Mouse (Mus musculus) midbrain, embryonic 12.5 days (tissue): ENCODE data around the gene Abhd11. TPM values are rescaled to one million over a fixed set of nuclear protein-coding genes. Genes with fewer than 3 reads are reported as not detected.
A peak's percentile ranks its signal among the peaks of the same experiment; 100 is the strongest.

Source experiments
- ATAC-seq: fragments of 200-750 bp; cut with Nextera tagmentation; 2 replicates; pipeline ENCODE4 v1.8.0; 2017; ENCODE audit warnings: low read depth, moderate TSS enrichment, moderate library complexity; ENCODE audit not compliant: low FRiP score
- H3K27ac ChIP-seq: fragments of 300-500 bp; sonication (generic); replicated peaks from 2 replicates; pipeline ENCODE4 v1.5.1; 2016; ENCODE audit warnings: mild to moderate bottlenecking
- H3K27me3 ChIP-seq: fragments of 300-500 bp; sonication (generic); 2 replicates; pipeline ENCODE4 v1.6.1; 2016; ENCODE audit warnings: mild to moderate bottlenecking
- H3K36me3 ChIP-seq: fragments of 300-500 bp; sonication (generic); 2 replicates; pipeline ENCODE4 v1.6.1; 2016
- H3K4me1 ChIP-seq: fragments of 300-500 bp; sonication (generic); 2 replicates; pipeline ENCODE4 v1.6.1; 2016
- H3K4me2 ChIP-seq: fragments of 300-500 bp; sonication (generic); replicated peaks from 2 replicates; pipeline ENCODE4 v1.6.1; 2016; ENCODE audit warnings: mild to moderate bottlenecking, moderate library complexity
- H3K4me3 ChIP-seq: fragments of 300-500 bp; sonication (generic); 2 replicates; pipeline ENCODE4 v1.5.1; 2016; ENCODE audit warnings: mild to moderate bottlenecking
- H3K9ac ChIP-seq: fragments of 300-500 bp; sonication (generic); replicated peaks from 2 replicates; pipeline ENCODE4 v1.6.1; 2016; ENCODE audit warnings: mild to moderate bottlenecking, moderate library complexity
- H3K9me3 ChIP-seq: fragments of 300-500 bp; sonication (generic); 2 replicates; pipeline ENCODE4 v1.6.1; 2016; ENCODE audit warnings: mild to moderate bottlenecking
- WGBS: fragments of 180-500 bp; shearing (Covaris S2); methylation state at CpG from one replicate; pipeline ENCODE4 v1.1.7; 2016; 5-methylcytosine and 5-hydroxymethylcytosine counted together
- polyA plus RNA-seq: library from polyadenylated mRNA; unstranded; fragments of >200 nt; fragmentation: Nextera tagmentation; extraction: Ambion mirVana; gene quantifications from 2 replicates; pipeline ENCODE4 v1.2.1, GENCODE M21; 2016

The Abhd11 gene
- polyA plus RNA-seq, 1 experiment from 2014 or later, result 41.4 TPM

- WGBS, result 74% methylated on average over 7 of the region's 7 CpGs
Observed at GRCm38 (mm10) chr5:134974294-134974693, 34.7 kb upstream of the Abhd11 start.

GRCm38 (mm10) chr5:134974921-134975320 lies 34.0 kb upstream of the Abhd11 start:
- H3K27me3 ChIP-seq, result no peaks in the 10 kb centered on the region
- no peaks in the 10 kb centered on the region for H3K4me1 ChIP-seq
- no peak overlapping the region for H3K27ac ChIP-seq
- WGBS, result 50% methylated on average over 2 of the region's 2 CpGs
- H3K4me2 ChIP-seq, result no peak overlapping the region
- no peak overlapping the region for H3K9ac ChIP-seq
- ATAC-seq, result no peak
- no peaks in the 10 kb centered on the region for H3K9me3 ChIP-seq
- H3K4me3 ChIP-seq, result no peak overlapping the region
- no peaks in the 10 kb centered on the region for H3K36me3 ChIP-seq

More at GRCm38 (mm10) chr5:134974294-134974693, 34.7 kb upstream of the Abhd11 start:
- Histone ChIP-seq H3K9ac (no peak overlapping the region), H3K4me1 (no peaks in the 10 kb centered on the region), H3K4me2 (no peak overlapping the region), H3K4me3 (no peak overlapping the region), H3K9me3 (no peaks in the 10 kb centered on the region), H3K36me3 (no peaks in the 10 kb centered on the region), H3K27me3 (no peaks in the 10 kb centered on the region), H3K27ac (no peak overlapping the region)
- no peak for ATAC-seq

DNA sequence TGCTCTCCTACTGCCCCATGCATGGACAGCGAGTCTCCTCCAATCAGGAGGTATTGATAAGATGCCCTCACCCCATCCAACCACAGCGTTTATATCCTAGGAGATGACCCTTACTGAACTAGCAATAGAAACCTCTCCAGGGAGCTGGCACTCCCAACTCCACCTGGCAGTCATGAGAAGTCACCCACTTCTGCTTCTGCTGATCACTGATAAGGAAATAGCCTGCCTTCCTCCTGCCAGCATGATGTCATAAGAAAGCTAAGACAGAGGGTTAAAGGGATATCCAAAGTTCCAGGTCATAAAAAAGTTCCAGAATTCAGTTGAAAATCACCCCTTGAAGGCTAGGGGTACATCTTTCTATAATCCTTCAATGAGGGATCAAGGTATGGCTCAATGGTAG lies 32.8 kb upstream of the Abhd11 start:
- no peaks in the 10 kb centered on the region for H3K4me1 ChIP-seq
- no peaks in the 10 kb centered on the region for H3K36me3 ChIP-seq
- 88% methylated on average over 2 of the region's 2 CpGs for WGBS
- H3K27me3 ChIP-seq, result no peaks in the 10 kb centered on the region
- no peak overlapping the region for H3K4me3 ChIP-seq
- no peak overlapping the region for H3K27ac ChIP-seq
- no peaks in the 10 kb centered on the region for H3K9me3 ChIP-seq
- no peak overlapping the region for H3K9ac ChIP-seq
- ATAC-seq, result no peak
- H3K4me2 ChIP-seq, result no peak overlapping the region

DNA sequence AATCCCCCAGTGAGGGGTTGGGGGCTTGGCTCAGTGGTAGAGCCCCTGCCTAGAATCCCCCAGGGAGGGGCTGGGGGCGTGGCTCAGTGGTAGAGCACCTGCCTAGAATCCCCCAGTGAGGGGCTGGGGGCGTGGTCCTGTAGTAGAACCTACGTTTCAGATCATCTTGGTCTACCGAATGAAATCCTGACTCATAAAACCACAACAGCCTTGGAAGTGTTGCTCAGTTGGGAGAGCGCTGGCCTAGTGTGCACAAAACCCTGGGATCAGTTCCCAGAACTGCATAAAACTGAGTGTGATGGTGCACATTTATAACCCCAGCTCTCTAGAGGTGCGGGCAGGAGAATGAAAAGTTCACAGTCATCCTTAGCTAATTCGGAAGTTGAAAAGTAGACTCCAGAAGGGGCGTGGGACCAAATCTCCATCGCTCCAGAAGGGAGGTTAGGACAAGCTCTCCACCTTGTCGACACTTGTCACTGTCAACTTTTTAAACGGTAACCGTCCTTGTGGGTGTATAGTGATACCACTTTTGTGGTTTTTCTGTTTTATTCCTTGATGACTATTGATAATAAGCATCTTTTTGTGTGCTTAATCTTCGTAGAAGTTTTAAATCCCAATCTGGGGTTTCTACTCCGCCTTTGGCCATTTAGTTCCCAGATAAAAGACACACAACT lies 32.2 kb upstream of the Abhd11 start:
- Histone ChIP-seq H3K4me2 (no peak overlapping the region), H3K27ac (no peak overlapping the region), H3K4me1 (no peaks in the 10 kb centered on the region), H3K9ac (no peak overlapping the region), H3K9me3 (no peaks in the 10 kb centered on the region), H3K36me3 (no peaks in the 10 kb centered on the region), H3K4me3 (no peak overlapping the region), H3K27me3 (no peaks in the 10 kb centered on the region)
- whole genome bisulfite sequencing, result 86% methylated on average over 14 of the region's 14 CpGs
- no peak for ATAC-seq

DNA sequence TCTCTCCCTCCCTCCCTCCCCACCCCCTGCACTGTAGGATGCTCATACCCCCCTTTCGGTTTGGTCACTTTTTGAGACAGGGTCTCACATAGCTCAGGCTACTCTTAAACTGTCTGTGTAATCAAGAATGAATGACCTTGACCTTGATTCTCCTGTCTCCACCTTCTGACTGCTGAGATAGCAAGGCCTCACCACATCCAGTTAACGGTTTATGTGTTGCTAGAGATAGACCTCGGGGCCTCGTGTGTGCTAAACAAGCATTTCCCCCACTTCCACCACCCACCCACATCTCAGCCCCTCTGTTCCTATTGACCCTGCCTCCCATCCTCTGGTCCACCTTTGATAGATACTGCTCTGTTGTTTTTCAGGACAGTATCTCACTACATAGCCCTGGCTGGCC lies 31.1 kb upstream of the Abhd11 start:
- Histone ChIP-seq H3K27me3 (no peaks in the 10 kb centered on the region), H3K27ac (no peak overlapping the region), H3K9ac (no peak overlapping the region), H3K9me3 (no peaks in the 10 kb centered on the region), H3K4me2 (no peak overlapping the region), H3K4me1 (no peaks in the 10 kb centered on the region), H3K36me3 (no peaks in the 10 kb centered on the region), H3K4me3 (no peak overlapping the region)
- WGBS, result 90% methylated on average over 4 of the region's 4 CpGs
- no peak for ATAC-seq

DNA sequence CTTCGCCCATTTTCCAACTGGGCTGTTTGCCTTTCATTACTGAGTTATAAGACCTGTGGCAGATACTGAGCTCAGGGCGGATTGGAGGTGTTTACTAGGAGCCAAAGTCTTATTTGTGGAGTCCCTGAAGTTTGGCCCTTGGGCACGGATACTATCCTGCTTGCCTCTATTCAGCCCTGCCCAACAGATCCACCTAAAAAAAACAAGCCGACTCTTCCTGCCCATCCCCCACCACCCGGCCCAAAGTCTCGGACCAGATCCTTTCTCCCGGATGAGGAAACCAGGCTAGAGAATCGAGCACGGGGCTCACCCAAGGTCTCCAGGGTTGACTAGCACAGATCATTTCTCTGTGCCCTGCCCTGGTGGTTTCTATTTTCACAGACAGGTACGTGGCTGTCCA lies 27.8 kb upstream of the Abhd11 start:
- Histone ChIP-seq H3K36me3 (no peaks in the 10 kb centered on the region), H3K27me3 (peaks cover 27% of the 10 kb centered on the region), H3K27ac (no peak overlapping the region), H3K4me2 (no peak overlapping the region), H3K4me1 (peaks cover 18% of the 10 kb centered on the region), H3K9ac (no peak overlapping the region), H3K4me3 (no peak overlapping the region), H3K9me3 (no peaks in the 10 kb centered on the region)
- ATAC-seq, result no peak
- WGBS, result 75% methylated on average over 10 of the region's 10 CpGs

DNA sequence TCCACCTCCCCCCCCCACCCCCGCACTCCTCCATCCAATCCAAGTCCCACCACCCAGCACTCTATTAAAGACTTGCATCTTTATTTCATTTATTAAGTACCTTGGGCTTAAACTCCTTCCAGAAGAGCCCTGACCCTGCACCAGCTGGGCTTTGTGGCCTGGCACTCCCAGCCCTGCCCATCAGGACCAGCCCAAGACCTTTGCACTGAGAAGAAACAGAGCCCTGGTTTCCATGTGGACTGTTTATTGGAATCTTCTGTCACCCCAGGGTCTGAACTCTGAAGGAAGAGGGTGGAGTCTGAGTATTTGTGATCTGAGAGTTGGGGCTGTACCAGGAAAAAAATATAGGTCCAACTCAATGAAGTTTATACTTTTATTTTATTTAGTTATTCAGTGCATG lies 25.8 kb upstream of the Abhd11 start:
- H3K9ac ChIP-seq, result no peak overlapping the region
- H3K4me3 ChIP-seq, result no peak overlapping the region
- peaks cover 28% of the 10 kb centered on the region for H3K4me1 ChIP-seq
- ATAC-seq, result no peak
- WGBS, result 100% methylated on average over 1 of the region's 1 CpGs
- no peaks in the 10 kb centered on the region for H3K36me3 ChIP-seq
- no peaks in the 10 kb centered on the region for H3K9me3 ChIP-seq
- H3K27ac ChIP-seq, result no peak overlapping the region
- H3K4me2 ChIP-seq, result no peak overlapping the region
- H3K27me3 ChIP-seq, result peaks cover 46% of the 10 kb centered on the region

- peaks cover 28% of the 10 kb centered on the region for H3K4me1 ChIP-seq
Observed at GRCm38 (mm10) chr5:134983771-134984170, 25.2 kb upstream of the Abhd11 start.

GRCm38 (mm10) chr5:134985633-134986297 lies 23.2 kb upstream of the Abhd11 start, which contains the start of gene Cldn3:
Gene Cldn3, plus strand, starts transcription at chr5:134986214.
- 1% methylated on average over 25 of the region's 25 CpGs for WGBS
- no peak within 1 kb of the TSS for H3K27ac ChIP-seq
- peak; percentile 38; the same call in 1 of the 2 replicates for ATAC-seq

More at GRCm38 (mm10) chr5:134983771-134984170, 25.2 kb upstream of the Abhd11 start:
- Histone ChIP-seq H3K4me2 (no peak overlapping the region), H3K27me3 (peaks cover 51% of the 10 kb centered on the region), H3K27ac (no peak overlapping the region), H3K36me3 (no peaks in the 10 kb centered on the region), H3K4me3 (no peak overlapping the region), H3K9ac (no peak overlapping the region; the same call in 1 of the 2 replicates), H3K9me3 (no peaks in the 10 kb centered on the region)
- ATAC-seq, result no peak
- WGBS, result 6% methylated on average over 3 of the region's 3 CpGs

GRCm38 (mm10) chr5:134986298-134987268 lies 22.4 kb upstream of the Abhd11 start:
- Histone ChIP-seq H3K9ac (0 out of 2 replicates have a peak overlapping the region, but pooled peaks have one; percentile 17), H3K4me3 (peak overlapping the region; percentile 28), H3K27me3 (peaks cover 64% of the 10 kb centered on the region), H3K27ac (no peak overlapping the region), H3K36me3 (no peaks in the 10 kb centered on the region), H3K9me3 (no peaks in the 10 kb centered on the region), H3K4me2 (peak overlapping the region; percentile 44), H3K4me1 (peaks cover 28% of the 10 kb centered on the region)
- 0 out of 2 replicates have a peak, but pooled peaks have one; percentile 9 for ATAC-seq
- WGBS, result 5% methylated on average over 79 of the region's 79 CpGs

More at GRCm38 (mm10) chr5:134985633-134986297, 23.2 kb upstream of the Abhd11 start, which contains the start of gene Cldn3:
- H3K4me2 ChIP-seq, result peak within 1 kb of the TSS; percentile 44
- H3K9me3 ChIP-seq, result no peaks in the 10 kb centered on the region
- peak within 1 kb of the TSS; percentile 28 for H3K4me3 ChIP-seq
- 0 out of 2 replicates have a peak within 1 kb of the TSS, but pooled peaks have one; percentile 17 for H3K9ac ChIP-seq
- H3K27me3 ChIP-seq, result peaks cover 64% of the 10 kb centered on the region
- peaks cover 28% of the 10 kb centered on the region for H3K4me1 ChIP-seq
- no peaks in the 10 kb centered on the region for H3K36me3 ChIP-seq

GRCm38 (mm10) chr5:134989166-134989565 lies 19.8 kb upstream of the Abhd11 start:
- H3K27ac ChIP-seq, result no peak overlapping the region
- no peak for ATAC-seq
- H3K9me3 ChIP-seq, result no peaks in the 10 kb centered on the region
- H3K36me3 ChIP-seq, result no peaks in the 10 kb centered on the region
- peaks cover 22% of the 10 kb centered on the region for H3K4me1 ChIP-seq
- H3K27me3 ChIP-seq, result peaks cover 57% of the 10 kb centered on the region
- no peak overlapping the region for H3K9ac ChIP-seq
- no peak overlapping the region for H3K4me2 ChIP-seq
- H3K4me3 ChIP-seq, result no peak overlapping the region
- 76% methylated on average over 11 of the region's 11 CpGs for WGBS
